Mouse (Mus musculus): ENCODE results near the gene Npas3. TPM values are rescaled to one million over a fixed set of nuclear protein-coding genes. Genes with fewer than 3 reads are reported as not detected.

Npas3 gene
- polyA plus RNA-seq, 1 experiment: 0.30 TPM

GRCm38 (mm10) chr12:53864436-53865136, 616.1 kb downstream of the Npas3 start:
- DNase-seq (ENCODE audit: low read depth): no peak

GRCm38 (mm10) chr12:53865691-53866090, 617.2 kb downstream of the Npas3 start:
- DNase-seq (ENCODE audit: low read depth): no peak

GRCm38 (mm10) chr12:53869981-53870380, 621.5 kb downstream of the Npas3 start:
- DNase-seq (ENCODE audit: low read depth): no peak

- no peak for DNase-seq (ENCODE audit: low read depth)
Measured at GRCm38 (mm10) chr12:53875226-53875625, 626.7 kb downstream of the Npas3 start.

- DNase-seq (ENCODE audit: low read depth): no peak
Measured at GRCm38 (mm10) chr12:53876693-53877092, 628.2 kb downstream of the Npas3 start.

GRCm38 (mm10) chr12:53881684-53882083, 633.2 kb downstream of the Npas3 start:
- no peak for DNase-seq (ENCODE audit: low read depth)

GRCm38 (mm10) chr12:53882863-53883262, 634.4 kb downstream of the Npas3 start:
- no peak for DNase-seq (ENCODE audit: low read depth)

GRCm38 (mm10) chr12:53888624-53889023, 640.1 kb downstream of the Npas3 start:
- no peak for DNase-seq (ENCODE audit: low read depth)

- DNase-seq (ENCODE audit: low read depth): no peak
Measured at GRCm38 (mm10) chr12:53895909-53896308, 647.4 kb downstream of the Npas3 start.

- no peak for DNase-seq (ENCODE audit: low read depth)
Measured at GRCm38 (mm10) chr12:53908761-53909160, 660.3 kb downstream of the Npas3 start.

- no peak for DNase-seq (ENCODE audit: low read depth)
Measured at GRCm38 (mm10) chr12:53910192-53910591, 661.7 kb downstream of the Npas3 start.

GRCm38 (mm10) chr12:53922153-53922552, 673.7 kb downstream of the Npas3 start:
- DNase-seq (ENCODE audit: low read depth): no peak

- DNase-seq (ENCODE audit: low read depth): no peak
Measured at GRCm38 (mm10) chr12:53948826-53949225, 700.3 kb downstream of the Npas3 start.

GRCm38 (mm10) chr12:53962004-53962403, 713.5 kb downstream of the Npas3 start:
- DNase-seq (ENCODE audit: low read depth): no peak

GRCm38 (mm10) chr12:53963534-53963933, 715.1 kb downstream of the Npas3 start:
- DNase-seq (ENCODE audit: low read depth): no peak

- DNase-seq (ENCODE audit: low read depth): no peak
Measured at GRCm38 (mm10) chr12:53969378-53970174, 721.1 kb downstream of the Npas3 start.

- DNase-seq (ENCODE audit: low read depth): no peak
Measured at GRCm38 (mm10) chr12:53970721-53971120, 722.2 kb downstream of the Npas3 start.

GRCm38 (mm10) chr12:53973414-53973813, 724.9 kb downstream of the Npas3 start:
- no peak for DNase-seq (ENCODE audit: low read depth)

- no peak for DNase-seq (ENCODE audit: low read depth)
Measured at GRCm38 (mm10) chr12:53981575-53982507, 733.4 kb downstream of the Npas3 start.

GRCm38 (mm10) chr12:53983946-53984345, 735.5 kb downstream of the Npas3 start:
- DNase-seq (ENCODE audit: low read depth): no peak

- no peak for DNase-seq (ENCODE audit: low read depth)
Measured at GRCm38 (mm10) chr12:53985851-53986842, 737.7 kb downstream of the Npas3 start.

All from gonadal fat pad, adult 2 months (tissue).